Mouse (Mus musculus): ENCODE results near the gene Ddb2. TPM values are rescaled to one million over a fixed set of nuclear protein-coding genes. Genes with fewer than 3 reads are reported as not detected.

Ddb2 gene
- polyA plus RNA-seq, 1 experiment from 2014 or later: 11.7 TPM

DNA sequence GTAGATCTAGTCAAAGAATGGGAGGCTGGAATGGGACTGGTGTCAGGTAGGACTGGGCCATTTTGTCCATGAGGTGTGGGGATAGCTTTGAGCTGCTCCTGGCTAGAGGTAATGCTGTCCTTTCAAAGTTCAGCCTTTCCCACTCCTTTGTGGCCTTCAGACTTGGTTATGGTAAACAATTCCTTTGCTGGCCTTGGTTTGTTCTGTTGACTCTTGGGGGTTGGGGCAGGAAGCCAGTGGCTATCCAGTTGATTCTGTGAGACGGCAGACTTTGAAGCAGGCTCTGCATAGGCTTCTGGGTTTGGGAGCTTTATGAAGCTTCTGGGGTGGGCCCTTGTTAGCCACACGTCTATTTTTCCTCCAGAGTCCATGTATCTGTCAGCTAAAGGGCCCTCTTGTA is 31.9 kb upstream of the Ddb2 start:
- WGBS: 78% methylated on average over 2 of the region's 2 CpGs
- peaks cover 51% of the 10 kb centered on the region for H3K36me3 ChIP-seq (ENCODE audit: control insufficient read depth, insufficient read depth)
- H3K27me3 ChIP-seq (ENCODE audit: control insufficient read depth, insufficient read depth, low read length): no peaks in the 10 kb centered on the region
- ATAC-seq (replicated peaks; ENCODE audit: extremely low read depth, insufficient read depth, low FRiP score): no peak
- no peak overlapping the region for H3K27ac ChIP-seq (ENCODE audit: low read length)
- H3K4me1 ChIP-seq (ENCODE audit: control insufficient read depth, insufficient read depth, low read length): peaks cover 11% of the 10 kb centered on the region
- no peak overlapping the region for H3K4me3 ChIP-seq (ENCODE audit: low read length)
- H3K4me2 ChIP-seq (ENCODE audit: low read depth, low read length): no peak overlapping the region
- H3K9ac ChIP-seq (ENCODE audit: low read length): no peak overlapping the region
- no peaks in the 10 kb centered on the region for H3K9me3 ChIP-seq (replicated peaks; ENCODE audit: control insufficient read depth, low read length)

DNA sequence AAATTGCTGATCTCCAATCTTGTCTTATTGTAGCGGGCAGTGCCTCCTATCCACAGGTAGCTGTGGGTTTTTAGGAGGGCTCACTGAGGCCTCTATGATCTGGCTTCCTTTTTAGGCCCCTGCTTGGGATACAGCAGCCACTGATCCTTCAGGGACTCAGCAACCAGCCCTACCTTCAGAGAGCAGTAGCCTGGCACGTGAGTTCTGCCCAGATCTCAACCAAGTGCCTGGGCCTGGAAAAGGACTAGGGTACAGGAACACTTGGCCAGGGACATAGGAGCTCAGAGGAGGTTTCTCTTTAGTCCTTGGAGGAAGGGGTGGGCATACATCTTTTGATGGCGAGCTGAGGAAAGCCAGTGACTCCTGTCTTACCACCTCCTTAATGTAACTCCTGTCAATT is 31.3 kb upstream of the Ddb2 start:
- Histone ChIP-seq H3K4me1 (ENCODE audit: control insufficient read depth, insufficient read depth, low read length) (peaks cover 11% of the 10 kb centered on the region), H3K27ac (ENCODE audit: low read length) (no peak overlapping the region), H3K4me2 (ENCODE audit: low read depth, low read length) (no peak overlapping the region), H3K27me3 (ENCODE audit: control insufficient read depth, insufficient read depth, low read length) (no peaks in the 10 kb centered on the region), H3K4me3 (ENCODE audit: low read length) (no peak overlapping the region), H3K9ac (ENCODE audit: low read length) (no peak overlapping the region), H3K9me3 (replicated peaks; ENCODE audit: control insufficient read depth, low read length) (no peaks in the 10 kb centered on the region), H3K36me3 (ENCODE audit: control insufficient read depth, insufficient read depth) (peaks cover 51% of the 10 kb centered on the region)
- ATAC-seq (replicated peaks; ENCODE audit: extremely low read depth, insufficient read depth, low FRiP score): no peak
- 93% methylated on average over 3 of the region's 3 CpGs for WGBS

DNA sequence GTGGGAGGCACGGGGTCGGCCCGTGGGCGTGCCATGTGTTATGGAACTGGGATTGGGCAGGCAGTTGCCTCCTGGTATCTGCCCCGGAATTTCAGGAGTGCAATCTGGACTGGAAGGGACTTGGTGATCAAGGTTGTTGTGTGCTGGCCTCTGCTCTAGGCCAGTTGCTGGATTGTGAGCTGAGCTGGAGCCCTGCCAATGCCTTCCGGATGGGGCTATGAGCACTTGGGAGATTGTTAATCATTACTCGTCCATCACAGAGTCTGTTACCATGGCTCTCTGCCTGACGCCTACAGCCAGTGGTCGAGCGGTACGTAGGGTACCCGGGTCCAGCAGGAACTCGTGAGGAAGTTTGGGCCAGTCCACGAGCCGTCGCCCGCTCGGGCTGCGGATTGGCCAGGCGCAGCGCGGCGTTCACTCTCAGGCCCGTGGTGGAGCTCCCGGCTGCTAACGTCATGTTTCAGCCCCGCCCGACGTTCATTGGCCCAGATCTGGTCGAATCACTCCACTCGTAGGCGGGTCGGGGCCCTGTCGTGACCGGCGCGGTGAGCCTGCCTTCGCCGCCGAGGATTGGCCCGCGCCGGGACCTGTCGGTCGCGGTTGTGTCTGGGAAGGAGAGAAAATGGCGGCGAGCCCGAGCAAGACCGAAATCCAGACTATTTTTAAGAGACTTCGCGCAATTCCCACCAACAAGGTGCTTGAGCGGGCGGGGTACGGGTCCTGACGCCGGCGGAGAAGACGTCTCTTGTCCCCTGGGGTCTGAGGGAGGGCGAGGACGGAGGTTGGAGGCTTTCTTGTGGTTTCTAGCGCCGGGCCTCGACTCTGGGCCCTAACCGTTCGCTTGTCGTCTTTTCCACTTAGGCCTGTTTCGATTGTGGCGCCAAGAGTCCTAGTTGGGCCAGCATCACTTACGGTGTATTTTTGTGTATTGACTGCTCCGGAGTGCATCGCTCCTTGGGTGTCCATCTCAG is 28.2 kb upstream of the Ddb2 start, which contains the start of gene Arfgap2:
Gene Arfgap2, plus strand, starts transcription at position 264 of the 971 bp plus-strand sequence.
- Histone ChIP-seq H3K9ac (ENCODE audit: low read length) (peak within 1 kb of the TSS; percentile 93), H3K27ac (ENCODE audit: low read length) (peak within 1 kb of the TSS; percentile 91), H3K36me3 (ENCODE audit: control insufficient read depth, insufficient read depth) (peaks cover 40% of the 10 kb centered on the region), H3K4me3 (ENCODE audit: low read length) (peak within 1 kb of the TSS; percentile 86), H3K4me2 (ENCODE audit: low read depth, low read length) (peak within 1 kb of the TSS; percentile 74), H3K4me1 (ENCODE audit: control insufficient read depth, insufficient read depth, low read length) (peaks cover 12% of the 10 kb centered on the region), H3K27me3 (ENCODE audit: control insufficient read depth, insufficient read depth, low read length) (no peaks in the 10 kb centered on the region), H3K9me3 (replicated peaks; ENCODE audit: control insufficient read depth, low read length) (no peaks in the 10 kb centered on the region)
- peak; percentile 99 for ATAC-seq (replicated peaks; ENCODE audit: extremely low read depth, insufficient read depth, low FRiP score)
- under 1% methylated on average over 72 of the region's 72 CpGs for WGBS

DNA sequence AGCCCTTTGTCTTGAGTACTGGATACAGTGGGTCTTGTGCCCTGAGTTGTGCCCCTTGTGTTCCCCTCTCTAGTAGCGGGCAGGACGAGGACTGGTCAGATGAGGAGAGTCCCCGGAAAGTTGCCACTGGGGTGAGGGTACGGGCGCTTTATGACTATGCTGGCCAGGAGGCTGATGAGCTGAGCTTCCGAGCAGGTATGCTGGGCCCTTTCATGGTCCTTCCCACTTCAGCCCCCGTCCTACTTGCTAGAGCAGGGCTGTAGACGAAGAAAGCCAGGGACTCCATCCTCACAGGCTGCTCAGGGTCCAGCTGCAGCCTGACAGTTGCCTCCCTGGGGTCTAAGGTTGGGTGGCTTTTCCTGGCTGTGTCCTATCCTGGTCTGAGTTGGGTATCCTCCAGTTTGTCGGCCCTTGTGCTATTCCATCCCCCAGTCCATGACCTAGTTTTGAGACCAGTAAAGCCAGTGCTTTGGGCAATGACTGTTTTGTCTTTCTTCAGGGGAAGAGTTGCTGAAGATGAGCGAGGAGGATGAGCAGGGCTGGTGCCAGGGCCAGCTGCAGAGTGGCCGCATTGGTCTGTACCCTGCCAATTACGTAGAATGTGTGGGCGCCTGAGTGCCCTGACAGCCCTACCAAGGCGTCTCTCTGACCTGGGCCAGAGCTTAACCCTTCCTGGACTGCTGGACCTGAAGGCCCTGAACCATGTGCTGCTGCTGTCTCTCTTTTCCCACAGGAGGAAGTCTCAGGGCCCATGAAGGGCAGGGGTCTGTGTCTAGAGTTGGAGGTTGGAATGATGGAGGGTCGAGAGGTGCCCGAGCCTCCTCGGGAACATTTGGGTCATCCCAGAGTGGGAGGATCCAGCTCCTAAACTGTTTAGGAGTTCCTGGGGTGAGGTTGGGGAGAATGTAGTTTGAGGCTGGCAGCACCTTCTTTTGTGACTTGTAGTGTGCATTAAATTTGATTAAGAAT is 27.2 kb upstream of the Ddb2 start:
- Histone ChIP-seq H3K9me3 (replicated peaks; ENCODE audit: control insufficient read depth, low read length) (no peaks in the 10 kb centered on the region), H3K9ac (ENCODE audit: low read length) (peak overlapping the region; percentile 93), H3K27me3 (ENCODE audit: control insufficient read depth, insufficient read depth, low read length) (no peaks in the 10 kb centered on the region), H3K4me2 (ENCODE audit: low read depth, low read length) (peak overlapping the region; percentile 74), H3K4me3 (ENCODE audit: low read length) (peak overlapping the region; percentile 86), H3K4me1 (ENCODE audit: control insufficient read depth, insufficient read depth, low read length) (peaks cover 17% of the 10 kb centered on the region), H3K36me3 (ENCODE audit: control insufficient read depth, insufficient read depth) (peaks cover 32% of the 10 kb centered on the region), H3K27ac (ENCODE audit: low read length) (peak overlapping the region; percentile 91)
- no peak for ATAC-seq (replicated peaks; ENCODE audit: extremely low read depth, insufficient read depth, low FRiP score)
- 87% methylated on average over 17 of the region's 17 CpGs for WGBS

DNA sequence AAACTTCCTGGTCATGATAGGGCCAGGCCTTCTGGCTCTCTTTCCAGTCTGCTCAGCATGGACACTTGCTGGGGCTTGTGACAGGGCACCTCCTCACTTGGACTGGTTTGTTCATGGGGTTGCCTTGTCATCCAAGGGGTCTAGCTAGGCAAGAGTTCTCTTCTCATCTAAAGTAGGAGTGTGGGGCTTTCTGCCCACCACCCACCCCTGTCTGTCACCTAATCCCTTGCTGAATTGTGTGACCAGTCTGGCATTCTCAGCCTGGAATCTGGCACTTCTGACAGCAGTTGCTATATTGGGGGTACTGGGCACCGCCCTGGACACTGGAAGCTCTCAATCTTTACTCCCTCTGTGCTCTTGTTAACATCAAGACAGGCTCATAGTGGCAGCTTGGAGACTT is 22.7 kb upstream of the Ddb2 start:
- H3K27ac ChIP-seq (ENCODE audit: low read length): peak overlapping the region; percentile 61
- H3K9me3 ChIP-seq (replicated peaks; ENCODE audit: control insufficient read depth, low read length): no peaks in the 10 kb centered on the region
- peaks cover 33% of the 10 kb centered on the region for H3K4me1 ChIP-seq (ENCODE audit: control insufficient read depth, insufficient read depth, low read length)
- WGBS: 57% methylated on average over 1 of the region's 1 CpGs
- H3K9ac ChIP-seq (ENCODE audit: low read length): no peak overlapping the region; the same call in 1 of the 2 replicates
- H3K36me3 ChIP-seq (ENCODE audit: control insufficient read depth, insufficient read depth): peaks cover 12% of the 10 kb centered on the region
- H3K4me2 ChIP-seq (ENCODE audit: low read depth, low read length): peak overlapping the region; percentile 7; the same call in 1 of the 2 replicates
- ATAC-seq (replicated peaks; ENCODE audit: extremely low read depth, insufficient read depth, low FRiP score): no peak
- no peak overlapping the region for H3K4me3 ChIP-seq (ENCODE audit: low read length)
- H3K27me3 ChIP-seq (ENCODE audit: control insufficient read depth, insufficient read depth, low read length): peaks cover 5% of the 10 kb centered on the region; the same call in 1 of the 2 replicates

DNA sequence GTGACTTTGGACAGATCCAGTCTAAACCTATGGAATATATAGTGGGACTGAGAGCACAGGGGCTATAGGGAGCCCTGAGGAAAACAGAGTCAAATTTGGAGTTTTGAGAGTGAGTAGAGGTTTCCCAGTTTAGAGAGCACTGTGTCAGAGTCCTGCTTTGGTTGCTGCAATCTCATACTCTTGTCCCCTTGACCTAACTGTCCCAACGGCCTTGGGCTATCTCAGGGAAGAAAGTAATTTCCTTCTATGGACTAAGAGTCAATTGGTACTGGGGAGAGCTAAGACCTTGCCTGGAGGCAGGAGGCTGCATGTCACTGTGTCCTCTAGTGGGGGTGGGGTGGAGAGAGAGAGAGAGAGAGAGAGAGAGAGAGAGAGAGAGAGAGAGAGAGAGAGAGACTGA is 22.0 kb upstream of the Ddb2 start:
- Histone ChIP-seq H3K27ac (ENCODE audit: low read length) (peak overlapping the region; percentile 21; the same call in 1 of the 2 replicates), H3K9ac (ENCODE audit: low read length) (no peak overlapping the region), H3K4me2 (ENCODE audit: low read depth, low read length) (no peak overlapping the region), H3K4me1 (ENCODE audit: control insufficient read depth, insufficient read depth, low read length) (peaks cover 28% of the 10 kb centered on the region), H3K36me3 (ENCODE audit: control insufficient read depth, insufficient read depth) (peaks cover 12% of the 10 kb centered on the region), H3K9me3 (replicated peaks; ENCODE audit: control insufficient read depth, low read length) (no peaks in the 10 kb centered on the region), H3K4me3 (ENCODE audit: low read length) (no peak overlapping the region), H3K27me3 (ENCODE audit: control insufficient read depth, insufficient read depth, low read length) (peaks cover 5% of the 10 kb centered on the region; the same call in 1 of the 2 replicates)
- 20% methylated on average over 1 of the region's 1 CpGs for WGBS
- no peak for ATAC-seq (replicated peaks; ENCODE audit: extremely low read depth, insufficient read depth, low FRiP score)

DNA sequence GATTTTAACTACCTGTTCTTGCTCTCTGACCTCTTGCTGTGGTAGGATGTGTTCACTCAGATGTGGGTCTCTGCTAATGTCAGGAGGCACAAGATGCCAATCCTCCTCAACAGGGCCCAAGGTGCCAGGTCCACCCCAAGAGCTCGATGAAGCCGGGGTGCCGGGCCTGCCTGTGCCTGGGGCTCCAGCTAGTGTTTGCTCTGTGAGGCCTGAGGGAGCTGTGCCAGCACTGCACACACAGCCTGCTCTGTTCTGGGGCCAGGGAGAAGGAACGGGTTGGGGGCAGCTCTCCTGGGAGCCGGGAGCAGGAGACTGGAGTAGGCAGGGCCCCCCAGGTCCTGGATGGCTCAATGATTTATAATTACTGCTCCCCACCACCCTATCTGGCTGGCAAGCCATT is 21.3 kb upstream of the Ddb2 start:
- Histone ChIP-seq H3K9ac (ENCODE audit: low read length) (peak overlapping the region; percentile 84), H3K4me1 (ENCODE audit: control insufficient read depth, insufficient read depth, low read length) (peaks cover 28% of the 10 kb centered on the region), H3K36me3 (ENCODE audit: control insufficient read depth, insufficient read depth) (peaks cover 6% of the 10 kb centered on the region), H3K4me3 (ENCODE audit: low read length) (peak overlapping the region; percentile 74), H3K27ac (ENCODE audit: low read length) (peak overlapping the region; percentile 84), H3K27me3 (ENCODE audit: control insufficient read depth, insufficient read depth, low read length) (peaks cover 5% of the 10 kb centered on the region; the same call in 1 of the 2 replicates), H3K4me2 (ENCODE audit: low read depth, low read length) (peak overlapping the region; percentile 71), H3K9me3 (replicated peaks; ENCODE audit: control insufficient read depth, low read length) (no peaks in the 10 kb centered on the region)
- WGBS: 80% methylated on average over 5 of the region's 5 CpGs
- ATAC-seq (replicated peaks; ENCODE audit: extremely low read depth, insufficient read depth, low FRiP score): no peak

DNA sequence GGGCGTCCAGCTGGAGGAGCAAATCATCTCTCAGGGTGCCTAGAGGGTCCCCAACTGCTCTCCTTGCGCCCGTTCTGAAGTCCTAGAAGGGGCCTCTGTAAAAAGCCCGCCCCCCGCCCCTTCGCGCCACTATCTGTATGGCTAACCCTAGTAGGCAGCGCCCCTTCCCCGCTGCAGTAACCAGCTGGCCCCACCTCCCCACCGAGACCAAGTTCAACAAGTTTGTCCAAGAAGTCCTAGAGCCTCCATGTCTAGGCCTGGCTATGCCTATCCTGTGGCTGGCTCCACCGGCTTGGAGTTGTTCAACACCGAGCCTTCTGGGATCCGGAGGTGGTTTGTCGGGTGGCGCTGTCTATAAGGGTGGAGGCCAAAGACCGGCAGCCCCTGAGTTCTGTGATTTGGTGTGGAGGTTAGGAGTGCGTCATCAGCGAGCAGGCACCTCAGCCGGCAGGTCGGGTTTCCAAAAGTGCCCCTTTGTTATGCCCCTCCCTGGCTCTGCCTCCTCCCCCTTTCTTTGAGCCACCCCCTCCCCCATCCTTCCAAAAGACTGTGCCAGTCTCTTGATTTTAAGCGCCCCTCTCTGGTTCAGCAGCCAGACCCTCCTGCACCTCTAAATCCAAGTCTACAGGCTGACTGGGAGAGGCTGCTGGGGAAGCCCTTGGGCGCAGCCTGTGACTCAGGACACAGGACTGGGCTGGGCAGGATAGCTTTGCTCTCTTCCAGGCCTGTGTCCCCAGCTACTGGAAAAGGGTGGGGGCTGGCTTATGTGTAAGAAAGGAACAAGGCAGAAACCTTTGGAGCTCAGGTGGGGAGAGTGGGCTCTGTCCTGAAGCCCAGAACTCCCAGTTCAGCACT is 20.6 kb upstream of the Ddb2 start:
- H3K9ac ChIP-seq (ENCODE audit: low read length): peak overlapping the region; percentile 84
- peak; percentile 35 for ATAC-seq (replicated peaks; ENCODE audit: extremely low read depth, insufficient read depth, low FRiP score)
- H3K36me3 ChIP-seq (ENCODE audit: control insufficient read depth, insufficient read depth): peaks cover 6% of the 10 kb centered on the region
- peak overlapping the region; percentile 84 for H3K27ac ChIP-seq (ENCODE audit: low read length)
- H3K4me3 ChIP-seq (ENCODE audit: low read length): peak overlapping the region; percentile 74
- H3K9me3 ChIP-seq (replicated peaks; ENCODE audit: control insufficient read depth, low read length): no peaks in the 10 kb centered on the region
- peak overlapping the region; percentile 71 for H3K4me2 ChIP-seq (ENCODE audit: low read depth, low read length)
- H3K4me1 ChIP-seq (ENCODE audit: control insufficient read depth, insufficient read depth, low read length): peaks cover 28% of the 10 kb centered on the region
- H3K27me3 ChIP-seq (ENCODE audit: control insufficient read depth, insufficient read depth, low read length): peaks cover 5% of the 10 kb centered on the region; the same call in 1 of the 2 replicates
- WGBS: 4% methylated on average over 22 of the region's 22 CpGs
